Mouse (Mus musculus) stomach, postnatal 0 days (tissue): ENCODE results near the gene Atrip.

ENCODE experiments used
- CTCF ChIP-seq: IDR thresholded peaks from 2 replicates; pipeline ENCODE4 v1.5.1; 2016; ENCODE audit warnings: antibody characterized with exemption, low read depth, mild to moderate bottlenecking, moderate library complexity
- EP300 ChIP-seq: optimal IDR thresholded peaks from 2 replicates; pipeline ENCODE3; 2016; ENCODE audit warnings: antibody characterized with exemption

- TF ChIP-seq CTCF (no peak), EP300 (no peak)
Measured at GRCm38 (mm10) chr9:109096856-109097255, 22.9 kb upstream of the Atrip start.
